Mouse (Mus musculus) hindbrain, embryonic 15.5 days (tissue): ENCODE results near the gene Plcb1. TPM values are rescaled to one million over a fixed set of nuclear protein-coding genes. Genes with fewer than 3 reads are reported as not detected.
A peak's percentile ranks its signal among the peaks of the same experiment; 100 is the strongest.

Experiments
- ATAC-seq: fragments of 200-750 bp; cut with Nextera tagmentation; 2 replicates; pipeline ENCODE4 v1.8.0; 2017; ENCODE audit warnings: low read depth, moderate number of reproducible peaks, moderate TSS enrichment; ENCODE audit not compliant: low FRiP score
- H3K27ac ChIP-seq: fragments of 300-500 bp; sonication (generic); replicated peaks from 2 replicates; pipeline ENCODE4 v1.5.1; 2015; ENCODE audit warnings: mild to moderate bottlenecking, inconsistent platforms
- H3K27me3 ChIP-seq: fragments of 300-500 bp; sonication (generic); 2 replicates; pipeline ENCODE4 v1.6.1; 2015; ENCODE audit warnings: control low read depth, inconsistent platforms
- H3K36me3 ChIP-seq: fragments of 300-500 bp; sonication (generic); 2 replicates; pipeline ENCODE4 v1.6.1; 2015; ENCODE audit warnings: control low read depth, inconsistent platforms
- H3K4me1 ChIP-seq: fragments of 300-500 bp; sonication (generic); replicated peaks from 2 replicates; pipeline ENCODE4 v1.6.1; 2015; ENCODE audit warnings: control low read depth, inconsistent platforms
- H3K4me2 ChIP-seq: fragments of 300-500 bp; sonication (generic); 2 replicates; pipeline ENCODE4 v1.6.1; 2015; ENCODE audit warnings: moderate library complexity, mild to moderate bottlenecking, inconsistent platforms
- H3K4me3 ChIP-seq: fragments of 300-500 bp; sonication (generic); 2 replicates; pipeline ENCODE4 v1.5.1; 2015; ENCODE audit warnings: mild to moderate bottlenecking, inconsistent platforms
- H3K9ac ChIP-seq: fragments of 300-500 bp; sonication (generic); 2 replicates; pipeline ENCODE4 v1.6.1; 2015; ENCODE audit warnings: inconsistent platforms
- H3K9me3 ChIP-seq: fragments of 300-500 bp; sonication (generic); 2 replicates; pipeline ENCODE4 v1.6.1; 2016; ENCODE audit warnings: control low read depth, inconsistent platforms
- WGBS: fragments of 180-500 bp; shearing (Covaris S2); methylation state at CpG from one replicate; pipeline ENCODE4 v1.1.7; 2015; 5-methylcytosine and 5-hydroxymethylcytosine counted together
- polyA plus RNA-seq: library from polyadenylated mRNA; unstranded; fragments of >200 nt; fragmentation: Nextera tagmentation; extraction: Ambion mirVana; gene quantifications from 2 replicates; pipeline ENCODE4 v1.2.1, GENCODE M21; 2015

Plcb1 gene
- polyA plus RNA-seq, 1 experiment from 2014 or later: 53.3 TPM

DNA sequence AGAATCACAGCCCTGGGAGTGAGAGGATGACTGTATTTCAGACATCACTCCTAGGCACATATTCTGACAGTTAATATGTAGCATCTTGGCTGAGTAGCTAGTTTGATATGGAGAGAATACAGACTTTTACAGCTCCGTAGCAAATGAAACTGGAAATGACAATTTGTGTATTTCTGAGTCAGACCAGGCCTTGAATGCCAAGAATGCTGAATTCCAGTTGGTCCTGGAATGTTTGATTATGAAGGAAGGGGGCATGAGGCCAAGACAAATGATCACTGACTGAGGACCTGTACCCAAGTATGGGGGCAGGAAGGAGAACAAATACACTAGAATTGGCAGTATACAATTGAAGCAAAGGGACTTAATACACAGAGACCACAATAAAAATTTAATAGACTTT, 14.4 kb downstream of the Plcb1 start:
- 86% methylated on average over 1 of the region's 1 CpGs for WGBS
- Histone ChIP-seq H3K4me1 (no peaks in the 10 kb centered on the region), H3K9me3 (no peaks in the 10 kb centered on the region), H3K4me2 (no peak overlapping the region), H3K9ac (no peak overlapping the region), H3K27ac (no peak overlapping the region), H3K36me3 (no peaks in the 10 kb centered on the region), H3K27me3 (no peaks in the 10 kb centered on the region), H3K4me3 (no peak overlapping the region)
- ATAC-seq: no peak

DNA sequence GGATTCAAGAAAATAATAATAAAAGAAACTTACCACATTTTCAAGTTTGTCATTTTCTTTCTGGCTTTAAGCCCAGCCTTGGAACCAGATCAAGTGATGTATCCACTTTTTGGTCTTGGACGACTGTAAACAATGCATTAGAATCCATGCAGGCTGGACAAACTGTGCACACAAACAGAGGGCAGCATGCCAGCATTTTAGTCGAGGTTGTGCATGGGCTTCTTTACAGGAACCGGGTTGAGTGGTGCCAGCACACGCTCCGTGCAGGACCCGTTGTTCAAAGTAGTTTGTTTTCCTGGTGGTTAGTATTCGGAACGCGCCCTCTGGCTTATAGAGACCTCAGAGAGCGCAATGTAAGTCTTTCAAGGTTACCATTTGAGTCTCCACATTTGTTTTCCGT, 30.5 kb downstream of the Plcb1 start:
- H3K4me1 ChIP-seq: 0 out of 2 replicates have a peak, but pooled peaks cover 3% of the 10 kb centered on the region
- H3K9me3 ChIP-seq: no peaks in the 10 kb centered on the region
- H3K9ac ChIP-seq: no peak overlapping the region
- no peak overlapping the region for H3K4me3 ChIP-seq
- no peaks in the 10 kb centered on the region for H3K36me3 ChIP-seq
- H3K27ac ChIP-seq: no peak overlapping the region
- no peak for ATAC-seq
- H3K27me3 ChIP-seq: no peaks in the 10 kb centered on the region
- WGBS: 66% methylated on average over 11 of the region's 11 CpGs
- no peak overlapping the region for H3K4me2 ChIP-seq

DNA sequence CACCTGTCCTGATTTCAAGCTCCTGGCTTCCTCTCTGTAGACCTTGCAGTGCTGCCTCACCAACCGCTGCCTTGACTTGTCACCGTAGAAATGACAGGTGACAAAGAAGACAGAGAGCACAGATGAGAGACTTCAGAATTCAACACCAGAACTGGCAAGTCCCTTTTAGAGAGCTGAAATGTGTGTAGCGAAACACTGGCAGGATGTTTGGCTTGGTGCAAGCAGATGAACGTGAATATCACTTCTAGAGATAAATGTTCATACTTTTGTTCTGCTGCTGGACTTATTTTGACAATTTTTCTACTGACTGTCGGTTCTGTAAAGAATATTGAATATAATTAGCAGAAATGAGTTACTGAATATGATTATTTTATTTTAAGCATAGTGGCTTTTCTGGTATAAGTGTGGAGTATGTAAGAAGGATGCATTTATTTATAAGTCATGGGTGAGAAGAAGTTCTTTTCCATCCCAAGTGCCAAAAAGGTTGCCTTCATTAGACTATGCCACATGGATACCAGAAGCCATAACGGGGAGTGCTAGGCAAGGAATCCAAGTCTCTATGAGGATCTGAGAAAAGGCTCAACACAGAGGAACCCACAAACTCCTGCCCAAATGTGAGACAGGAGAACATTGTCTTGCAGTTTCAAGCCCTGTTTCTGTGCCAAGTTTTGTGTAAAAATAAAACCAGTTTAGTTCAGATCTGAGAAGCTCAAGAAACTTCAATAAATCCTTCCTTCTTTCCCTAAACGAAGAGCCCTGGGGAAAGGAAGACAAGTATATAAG, 31.4 kb downstream of the Plcb1 start:
- Histone ChIP-seq H3K9me3 (no peaks in the 10 kb centered on the region), H3K27me3 (no peaks in the 10 kb centered on the region), H3K27ac (no peak overlapping the region), H3K4me3 (no peak overlapping the region), H3K4me2 (no peak overlapping the region), H3K9ac (no peak overlapping the region), H3K4me1 (0 out of 2 replicates have a peak, but pooled peaks cover 3% of the 10 kb centered on the region), H3K36me3 (no peaks in the 10 kb centered on the region)
- 89% methylated on average over 7 of the region's 7 CpGs for WGBS
- no peak for ATAC-seq

GRCm38 (mm10) chr2:134821176-134821575, 35.3 kb downstream of the Plcb1 start:
- no peak overlapping the region for H3K4me2 ChIP-seq
- peaks cover 11% of the 10 kb centered on the region for H3K4me1 ChIP-seq
- no peak overlapping the region for H3K27ac ChIP-seq
- H3K9me3 ChIP-seq: no peaks in the 10 kb centered on the region
- H3K27me3 ChIP-seq: no peaks in the 10 kb centered on the region
- no peak overlapping the region for H3K9ac ChIP-seq
- 78% methylated on average over 6 of the region's 6 CpGs for WGBS
- no peak overlapping the region for H3K4me3 ChIP-seq
- no peaks in the 10 kb centered on the region for H3K36me3 ChIP-seq
- ATAC-seq: no peak

DNA sequence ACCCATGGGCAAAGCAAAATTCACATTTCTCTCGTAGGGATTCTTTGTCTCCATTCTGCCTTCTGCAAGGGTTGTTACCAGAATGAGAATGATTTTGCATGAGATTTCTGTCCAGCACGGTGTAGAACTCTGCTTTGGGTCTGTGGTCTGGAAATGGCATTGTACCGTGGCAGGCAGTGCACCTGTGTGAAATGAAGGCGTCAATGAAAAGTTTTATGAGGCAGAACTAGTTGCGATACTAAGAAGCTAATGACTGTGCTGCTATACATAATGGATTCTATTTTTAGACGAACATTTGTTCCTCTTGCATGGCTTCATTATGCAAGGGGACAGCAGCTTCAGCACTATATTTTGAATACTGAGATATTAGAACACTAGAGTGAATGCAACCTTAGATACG, 39.8 kb downstream of the Plcb1 start:
- H3K27me3 ChIP-seq: no peaks in the 10 kb centered on the region
- H3K27ac ChIP-seq: peak overlapping the region; percentile 52; the same call in 1 of the 2 replicates
- peak; percentile 46; the same call in 1 of the 2 replicates for ATAC-seq
- H3K9ac ChIP-seq: no peak overlapping the region
- peaks cover 14% of the 10 kb centered on the region for H3K4me1 ChIP-seq
- WGBS: 36% methylated on average over 7 of the region's 7 CpGs
- H3K36me3 ChIP-seq: no peaks in the 10 kb centered on the region
- H3K4me3 ChIP-seq: no peak overlapping the region
- no peaks in the 10 kb centered on the region for H3K9me3 ChIP-seq
- H3K4me2 ChIP-seq: no peak overlapping the region

GRCm38 (mm10) chr2:134826111-134827005, 40.5 kb downstream of the Plcb1 start:
- H3K27me3 ChIP-seq: no peaks in the 10 kb centered on the region
- WGBS: 32% methylated on average over 8 of the region's 8 CpGs
- no peak overlapping the region for H3K4me3 ChIP-seq
- H3K4me1 ChIP-seq: peaks cover 14% of the 10 kb centered on the region
- no peak overlapping the region for H3K9ac ChIP-seq
- H3K27ac ChIP-seq: peak overlapping the region; percentile 52
- no peak overlapping the region for H3K4me2 ChIP-seq
- H3K36me3 ChIP-seq: no peaks in the 10 kb centered on the region
- ATAC-seq: peak; percentile 54; the same call in 1 of the 2 replicates
- H3K9me3 ChIP-seq: no peaks in the 10 kb centered on the region

DNA sequence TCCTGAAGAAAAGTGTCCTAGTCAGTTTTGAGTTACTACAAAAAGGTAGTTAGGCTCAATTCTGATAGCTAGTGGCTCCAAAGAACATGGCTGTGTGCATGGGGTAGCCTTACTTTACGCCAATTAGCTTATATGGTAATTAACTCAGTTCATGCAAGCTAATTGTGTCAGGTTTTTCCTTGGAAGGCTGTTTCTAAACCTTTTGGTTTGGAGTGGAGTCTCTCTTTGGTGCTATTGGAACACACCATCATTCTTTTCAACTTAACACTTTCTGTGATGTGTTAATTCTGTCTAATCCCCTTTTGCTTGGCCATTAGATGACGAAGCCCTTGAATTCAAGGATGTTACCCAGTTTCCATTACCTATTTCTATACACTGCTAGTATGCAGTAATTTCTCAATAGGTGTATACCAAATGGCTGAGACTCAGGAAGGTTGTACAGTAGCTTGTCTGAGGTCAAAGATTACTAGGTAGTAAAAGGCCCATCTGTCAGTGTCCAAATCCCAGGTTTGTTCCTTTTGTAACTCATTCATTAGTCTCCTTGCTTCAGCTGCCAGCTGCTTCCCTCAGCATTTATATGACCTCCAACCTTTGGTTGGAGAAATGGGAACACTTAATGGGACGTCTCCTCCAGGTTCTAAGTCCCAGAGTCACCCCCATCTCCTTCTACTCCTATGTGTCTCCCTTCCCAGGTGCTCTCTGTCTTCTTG, 42.1 kb downstream of the Plcb1 start:
- H3K36me3 ChIP-seq: no peaks in the 10 kb centered on the region
- no peak overlapping the region for H3K4me3 ChIP-seq
- no peak overlapping the region for H3K27ac ChIP-seq
- ATAC-seq: no peak
- H3K4me1 ChIP-seq: peaks cover 14% of the 10 kb centered on the region
- 77% methylated on average over 3 of the region's 3 CpGs for WGBS
- H3K27me3 ChIP-seq: no peaks in the 10 kb centered on the region
- H3K9ac ChIP-seq: no peak overlapping the region
- H3K9me3 ChIP-seq: no peaks in the 10 kb centered on the region
- no peak overlapping the region for H3K4me2 ChIP-seq

DNA sequence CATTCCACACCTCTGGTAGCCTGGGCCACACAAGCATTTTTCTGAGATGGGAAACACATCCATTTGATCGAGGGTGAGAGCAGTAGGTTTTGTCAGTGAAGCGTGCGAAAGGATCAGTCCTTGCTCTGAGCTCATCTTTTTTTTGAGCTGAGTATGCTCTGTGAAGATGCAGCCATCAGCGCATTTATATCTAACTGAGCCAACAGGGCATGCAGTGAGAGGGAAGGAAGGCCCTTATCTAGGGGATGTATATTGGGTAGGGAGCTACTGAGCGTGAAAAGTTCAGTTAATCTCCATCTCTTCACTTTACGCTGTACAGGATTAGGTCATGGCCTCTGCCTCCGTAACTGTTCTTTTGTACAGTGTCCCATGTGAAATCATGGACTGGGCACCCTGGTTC, 46.0 kb downstream of the Plcb1 start:
- Histone ChIP-seq H3K27ac (no peak overlapping the region), H3K4me2 (no peak overlapping the region), H3K9ac (no peak overlapping the region), H3K4me3 (no peak overlapping the region), H3K4me1 (no peaks in the 10 kb centered on the region), H3K36me3 (no peaks in the 10 kb centered on the region), H3K27me3 (no peaks in the 10 kb centered on the region), H3K9me3 (no peaks in the 10 kb centered on the region)
- no peak for ATAC-seq
- 82% methylated on average over 7 of the region's 7 CpGs for WGBS

GRCm38 (mm10) chr2:134836097-134836496, 50.2 kb downstream of the Plcb1 start:
- Histone ChIP-seq H3K9me3 (no peaks in the 10 kb centered on the region), H3K36me3 (no peaks in the 10 kb centered on the region), H3K4me3 (no peak overlapping the region), H3K4me2 (no peak overlapping the region), H3K27ac (no peak overlapping the region), H3K9ac (no peak overlapping the region), H3K27me3 (no peaks in the 10 kb centered on the region), H3K4me1 (no peaks in the 10 kb centered on the region)
- WGBS: 66% methylated on average over 1 of the region's 1 CpGs
- ATAC-seq: no peak

DNA sequence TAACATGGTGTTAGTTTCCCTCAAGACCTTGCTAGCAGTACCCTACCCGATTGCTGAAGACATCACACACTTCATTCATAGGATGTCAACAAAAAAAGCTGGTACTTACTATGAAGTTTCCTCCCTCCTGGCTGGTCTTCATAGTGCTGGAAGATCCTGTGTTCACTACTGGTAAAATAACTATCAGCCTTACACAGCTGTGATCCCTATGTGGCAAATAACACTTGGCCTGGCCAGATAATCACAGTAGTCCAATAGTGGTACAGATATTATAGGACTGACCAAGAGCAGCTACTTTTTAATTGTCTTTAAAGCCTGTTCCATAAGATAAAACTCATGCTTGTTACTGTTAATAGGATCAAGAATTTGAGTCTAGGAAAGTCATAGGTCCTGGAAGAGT, 52.3 kb downstream of the Plcb1 start:
- no peak overlapping the region for H3K9ac ChIP-seq
- no peak overlapping the region for H3K4me3 ChIP-seq
- WGBS: 81% methylated on average over 1 of the region's 1 CpGs
- no peaks in the 10 kb centered on the region for H3K36me3 ChIP-seq
- no peak for ATAC-seq
- H3K27me3 ChIP-seq: no peaks in the 10 kb centered on the region
- no peaks in the 10 kb centered on the region for H3K4me1 ChIP-seq
- H3K9me3 ChIP-seq: no peaks in the 10 kb centered on the region
- H3K27ac ChIP-seq: no peak overlapping the region
- no peak overlapping the region for H3K4me2 ChIP-seq

GRCm38 (mm10) chr2:134838888-134839287, 53.0 kb downstream of the Plcb1 start:
- Histone ChIP-seq H3K27ac (no peak overlapping the region), H3K4me2 (no peak overlapping the region), H3K27me3 (no peaks in the 10 kb centered on the region), H3K9me3 (no peaks in the 10 kb centered on the region), H3K36me3 (no peaks in the 10 kb centered on the region), H3K4me3 (no peak overlapping the region), H3K9ac (no peak overlapping the region), H3K4me1 (no peaks in the 10 kb centered on the region)
- 97% methylated on average over 1 of the region's 1 CpGs for WGBS
- no peak for ATAC-seq

GRCm38 (mm10) chr2:134842883-134843282, 57.0 kb downstream of the Plcb1 start:
- no peaks in the 10 kb centered on the region for H3K27me3 ChIP-seq
- no peaks in the 10 kb centered on the region for H3K36me3 ChIP-seq
- no peak overlapping the region for H3K27ac ChIP-seq
- WGBS: 85% methylated on average over 4 of the region's 4 CpGs
- ATAC-seq: no peak
- no peaks in the 10 kb centered on the region for H3K4me1 ChIP-seq
- no peaks in the 10 kb centered on the region for H3K9me3 ChIP-seq
- no peak overlapping the region for H3K9ac ChIP-seq
- H3K4me3 ChIP-seq: no peak overlapping the region
- no peak overlapping the region for H3K4me2 ChIP-seq
